Mouse (Mus musculus): ENCODE data around the gene St6galnac3. TPM values are rescaled to one million over a fixed set of nuclear protein-coding genes. Genes with fewer than 3 reads are reported as not detected.

Gene St6galnac3
- total RNA-seq, 2 experiments from 2014 or later: 10.7 to 12.7 TPM

DNA sequence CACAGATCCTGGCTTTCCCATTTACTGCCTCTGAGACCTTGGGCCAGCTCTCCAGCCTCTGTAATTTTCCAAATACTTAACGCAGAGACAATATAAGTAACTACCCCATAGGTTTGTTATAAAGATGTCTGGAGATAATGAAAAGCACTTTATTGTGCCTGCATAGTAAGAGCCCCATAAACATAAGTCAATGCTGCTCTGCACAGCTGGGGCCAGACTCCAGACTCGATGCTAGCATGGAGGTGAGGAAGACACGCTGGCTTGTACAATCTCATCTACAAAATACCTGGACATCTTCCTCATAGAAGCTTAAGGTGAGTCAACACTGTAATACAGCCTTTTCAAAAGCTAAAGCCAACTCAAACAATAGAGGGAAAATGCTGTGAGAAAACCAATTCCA is 473.3 kb downstream of the St6galnac3 start:
- intact Hi-C loops (cut with DNase I): no loop called here
- no peak for DNase-seq (ENCODE audit: extremely low spot score in 1 of 2, low spot score in 2 of 2)

DNA sequence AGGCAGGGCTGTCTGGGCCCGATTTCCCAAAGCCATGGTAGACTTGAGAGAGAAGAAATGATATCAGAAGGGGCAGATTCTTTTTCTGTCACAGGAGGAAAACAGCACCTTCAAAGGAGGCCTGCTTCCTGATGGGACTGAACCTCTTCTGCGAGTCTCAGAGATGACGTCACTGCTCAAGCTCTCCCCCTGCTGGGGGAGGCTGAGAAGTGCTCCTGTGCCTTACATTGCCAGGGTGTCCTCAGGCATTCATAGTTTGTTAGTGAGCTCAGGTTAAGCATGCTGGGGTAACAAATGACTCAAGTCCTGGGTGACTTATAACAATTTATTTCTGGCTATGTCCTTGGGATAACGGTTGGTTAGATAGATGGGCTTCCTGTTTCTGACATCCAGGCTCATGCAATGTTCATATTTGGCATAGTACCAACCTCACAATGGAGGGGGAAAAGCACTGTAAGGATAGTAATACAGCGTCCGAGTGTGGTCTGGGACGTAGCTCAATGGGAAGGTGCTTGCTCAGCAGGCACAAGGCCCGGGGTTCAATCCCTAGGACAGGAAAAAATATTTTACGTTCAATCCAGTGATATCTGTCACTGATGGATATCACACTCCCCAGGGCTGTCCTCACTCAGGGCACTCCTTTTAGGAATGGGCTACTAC is 474.2 kb downstream of the St6galnac3 start:
- DNase-seq (ENCODE audit: extremely low spot score in 1 of 2, low spot score in 2 of 2): peak in 1 of 2 experiments; percentile 71
- intact Hi-C loops (cut with DNase I): no loop called here

DNA sequence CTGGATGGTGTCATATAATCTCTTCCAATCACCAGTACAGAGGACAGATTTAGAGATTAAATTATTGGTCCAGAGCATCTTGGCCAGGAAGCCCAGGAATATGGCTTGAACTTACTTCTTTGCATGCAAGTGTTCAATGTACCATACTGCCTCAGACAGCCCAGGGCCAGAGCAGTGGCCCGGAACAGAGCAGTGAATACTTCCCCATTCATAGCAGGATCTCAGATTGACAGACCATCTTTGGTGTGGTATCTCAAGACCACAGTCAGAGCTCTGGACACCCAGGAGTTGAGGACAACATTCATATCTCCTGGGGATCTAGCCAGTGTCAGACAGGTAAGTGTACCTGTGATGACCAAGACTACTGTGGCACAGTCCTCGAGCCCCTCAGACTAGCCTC is 476.1 kb downstream of the St6galnac3 start:
- DNase-seq (ENCODE audit: extremely low spot score in 1 of 2, low spot score in 2 of 2): no peak
- intact Hi-C loops (cut with DNase I): no loop called here

DNA sequence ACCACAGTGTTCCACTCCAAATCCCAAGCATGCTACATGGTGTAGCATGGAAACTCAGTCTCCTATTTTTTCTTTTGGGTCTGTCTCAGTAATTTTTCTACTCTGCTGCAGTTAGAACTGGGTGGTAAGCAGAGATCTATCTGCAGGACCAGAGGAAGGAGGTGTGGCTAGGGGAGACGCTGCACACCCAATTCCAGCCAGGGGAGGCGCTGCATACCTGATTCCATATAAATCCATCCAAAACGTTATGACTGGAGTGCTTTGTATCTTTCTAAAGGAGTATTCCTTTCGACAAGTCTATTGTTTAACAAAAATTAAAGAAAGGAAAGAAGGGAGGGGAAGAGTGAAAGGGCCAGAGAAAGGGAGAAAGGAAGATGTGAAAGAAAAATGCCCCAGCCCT is 476.9 kb downstream of the St6galnac3 start:
- intact Hi-C loops (cut with DNase I): no loop called here
- DNase-seq (ENCODE audit: extremely low spot score in 1 of 2, low spot score in 2 of 2): peak in 1 of 2 experiments; percentile 41

DNA sequence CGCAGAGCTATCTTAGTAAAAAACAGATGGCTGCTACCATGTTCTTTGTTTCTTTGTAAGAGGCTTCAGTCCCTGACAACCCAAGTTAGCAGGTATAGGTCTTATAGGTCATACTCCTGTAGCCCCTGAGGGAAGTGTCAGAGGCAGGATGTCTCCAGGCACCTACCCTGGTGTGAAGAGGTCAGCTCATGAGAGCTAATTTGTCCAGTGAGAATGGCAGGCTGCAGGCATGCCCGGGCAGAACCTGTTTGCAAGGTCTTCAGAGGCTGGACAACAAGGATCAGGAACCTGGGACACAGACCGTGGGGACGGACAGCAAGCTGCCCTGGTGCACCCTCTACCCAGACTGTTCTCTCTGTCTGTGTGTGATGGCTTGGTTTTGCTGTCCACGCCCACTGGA is 482.4 kb downstream of the St6galnac3 start:
- intact Hi-C loops (cut with DNase I): no loop called here
- no peak for DNase-seq (ENCODE audit: extremely low spot score in 1 of 2, low spot score in 2 of 2)

DNA sequence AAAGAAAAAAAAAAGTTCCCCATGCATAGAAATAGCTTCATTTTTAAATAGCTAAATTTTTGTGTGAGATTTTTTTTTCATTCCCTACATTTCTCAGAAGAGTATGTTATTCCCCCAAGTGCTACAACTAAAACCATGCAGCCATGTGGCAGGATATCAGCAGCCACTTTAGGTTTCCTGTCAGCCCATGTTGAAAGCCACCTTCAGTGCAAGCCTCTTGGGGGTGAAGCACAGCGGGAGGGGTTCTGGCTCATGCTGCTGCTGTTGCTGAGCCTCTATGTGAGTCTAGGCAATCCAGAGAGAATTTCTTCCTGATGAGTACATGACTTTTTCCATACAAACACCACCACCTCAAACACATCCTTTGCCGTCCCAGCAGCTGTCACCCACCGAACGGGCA is 483.8 kb downstream of the St6galnac3 start:
- intact Hi-C loops (cut with DNase I): no loop called here
- peak in 1 of 2 experiments; percentile 34 for DNase-seq (ENCODE audit: extremely low spot score in 1 of 2, low spot score in 2 of 2)

DNA sequence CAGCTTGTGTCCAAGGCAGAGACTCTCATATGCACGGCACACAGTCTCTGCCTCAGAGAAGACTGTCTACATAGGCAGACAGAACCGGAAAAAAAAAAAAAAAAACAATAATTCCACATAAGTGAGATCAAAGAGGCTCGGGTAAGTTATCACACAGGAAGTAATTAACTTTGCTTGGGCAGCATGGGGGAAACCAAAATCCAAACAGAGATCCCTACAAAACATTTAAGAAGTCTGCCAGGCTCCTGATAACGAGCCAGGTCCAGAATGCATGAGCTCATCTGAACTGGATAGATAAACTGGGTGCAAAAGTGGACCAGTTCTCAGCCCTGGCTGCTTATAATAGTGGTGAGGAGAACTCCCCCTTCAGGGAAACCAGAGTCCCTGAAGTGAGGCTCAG is 484.6 kb downstream of the St6galnac3 start:
- intact Hi-C loops (cut with DNase I): no loop called here
- no peak for DNase-seq (ENCODE audit: extremely low spot score in 1 of 2, low spot score in 2 of 2)

DNA sequence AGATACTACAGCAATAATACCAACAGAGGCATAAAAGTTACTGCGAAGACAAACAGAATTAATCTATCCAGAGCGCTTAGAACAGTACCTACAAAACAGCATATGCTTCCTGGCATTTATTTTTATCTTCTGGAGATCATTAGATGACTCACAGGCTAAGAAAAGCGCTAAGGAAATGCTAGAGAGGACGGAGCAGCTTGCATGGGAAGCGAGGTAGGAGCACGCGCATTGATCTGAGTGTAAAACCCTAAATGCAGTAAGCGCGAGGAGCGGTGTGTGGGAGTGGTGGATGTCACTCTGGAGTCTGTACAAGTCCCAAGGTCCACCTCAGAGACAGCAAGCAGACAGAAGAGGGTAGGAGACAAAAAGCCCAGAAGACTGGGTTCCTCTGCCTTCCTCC is 486.6 kb downstream of the St6galnac3 start:
- intact Hi-C loops (cut with DNase I): loop anchor here (10.0 kb wide), 1 partner anchor 264 kb away; no protein-coding TSS in a partner anchor
- peak; percentile 45 to 60 for DNase-seq (ENCODE audit: extremely low spot score in 1 of 2, low spot score in 2 of 2)

DNA sequence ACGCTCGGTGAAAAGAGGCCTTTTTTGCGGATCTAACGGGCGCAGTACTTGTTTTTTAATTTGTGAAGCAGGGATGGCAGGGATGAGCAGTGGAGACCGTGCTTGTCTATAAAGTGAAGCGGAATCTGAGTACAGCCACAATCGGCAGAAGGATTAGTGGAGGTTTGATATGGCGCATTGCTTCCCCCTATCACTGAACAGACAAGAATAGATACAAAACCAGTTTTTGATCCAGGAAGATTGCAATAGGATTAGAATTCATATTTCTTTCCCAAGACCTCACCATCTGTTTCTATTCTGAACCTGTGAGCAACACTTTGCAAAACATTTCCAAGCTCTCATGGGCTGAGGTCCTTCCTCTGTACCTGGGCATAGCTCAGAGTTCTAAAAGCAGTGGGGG is 488.7 kb downstream of the St6galnac3 start:
- DNase-seq (ENCODE audit: extremely low spot score in 1 of 2, low spot score in 2 of 2): no peak
- intact Hi-C loops (cut with DNase I): loop anchor here (10.0 kb wide), 1 partner anchor 261 kb away; no protein-coding TSS in a partner anchor

DNA sequence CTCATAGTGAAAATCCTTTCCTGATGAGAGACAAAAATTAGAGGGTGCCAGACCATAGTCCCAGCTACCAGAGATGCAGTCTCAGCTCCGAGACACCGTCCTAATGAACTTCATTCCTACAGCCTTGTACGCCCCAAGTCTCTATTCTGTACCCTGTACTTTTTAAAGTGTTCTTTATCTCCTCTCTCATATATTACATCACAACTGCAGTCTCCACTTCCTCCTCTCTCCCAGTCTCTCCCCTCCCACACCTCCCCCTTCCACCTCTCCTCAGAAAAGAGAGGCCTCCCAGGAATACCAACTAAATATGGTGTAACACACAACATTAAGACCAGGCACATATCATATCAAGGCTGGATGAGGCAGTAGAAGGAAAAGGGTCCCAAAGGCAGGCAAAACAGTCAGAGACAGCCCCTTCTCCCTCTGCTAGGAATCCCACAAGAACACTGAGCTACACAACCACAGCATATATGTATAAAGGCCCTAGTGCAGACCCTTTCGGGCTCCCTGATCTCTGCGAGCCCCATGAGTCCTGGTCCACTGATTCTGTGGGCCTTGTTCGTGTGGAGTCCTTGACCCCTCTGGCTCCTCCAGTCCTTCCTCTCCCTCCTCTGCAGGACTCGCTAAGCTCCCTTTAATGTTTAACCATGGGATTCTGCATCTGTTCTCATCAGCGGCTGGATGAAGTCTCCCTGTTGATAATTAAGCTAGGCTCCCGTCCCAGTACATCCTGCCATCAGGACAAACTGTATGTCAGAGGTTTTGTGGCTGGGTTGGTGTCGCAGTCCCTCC is 502.2 kb downstream of the St6galnac3 start:
- intact Hi-C loops (cut with DNase I): no loop called here

DNA sequence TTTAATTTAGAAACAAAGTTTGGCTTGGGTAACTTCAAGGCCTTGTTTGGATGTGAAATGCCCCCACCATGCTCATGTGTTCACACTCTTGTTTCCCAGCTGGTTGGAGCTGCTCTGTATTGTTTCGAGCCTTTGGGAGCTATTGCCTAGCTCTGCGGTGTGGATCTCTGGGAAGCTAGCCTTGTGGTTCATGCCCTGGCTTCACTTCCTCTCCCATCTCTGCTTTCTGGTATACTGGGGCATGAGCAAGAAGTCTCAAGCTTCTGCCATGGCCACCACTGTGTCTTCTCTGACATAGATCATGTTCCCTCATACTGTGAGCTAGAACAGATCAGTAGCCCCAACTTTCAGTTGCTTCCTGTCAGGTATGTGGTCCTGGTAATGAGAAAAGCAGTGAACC is 505.6 kb downstream of the St6galnac3 start:
- intact Hi-C loops (cut with DNase I): no loop called here
- DNase-seq (ENCODE audit: extremely low spot score in 1 of 2, low spot score in 2 of 2): no peak

More for the DNA sequence above, 502.2 kb downstream of the St6galnac3 start:
- no peak for DNase-seq (ENCODE audit: extremely low spot score in 1 of 2, low spot score in 2 of 2)

DNA sequence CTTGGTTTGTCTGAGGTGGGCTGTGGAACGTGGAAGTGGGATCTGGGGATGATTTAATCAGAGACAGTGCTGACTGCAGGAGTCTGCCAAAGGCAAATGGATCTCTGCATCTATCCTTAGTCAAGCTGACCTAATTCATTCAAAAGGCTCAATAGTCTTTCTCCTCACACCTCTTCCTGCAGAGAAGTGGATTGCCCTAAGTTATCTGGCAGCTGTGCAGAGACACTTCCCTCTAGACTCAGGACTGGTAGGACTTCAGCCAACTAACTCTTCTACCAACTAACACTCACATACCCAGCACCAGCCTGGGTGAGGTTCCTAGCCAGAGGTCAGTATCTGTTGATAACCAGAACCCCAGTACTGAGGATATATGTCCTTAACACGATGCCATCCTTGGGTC is 516.8 kb downstream of the St6galnac3 start:
- intact Hi-C loops (cut with DNase I): no loop called here
- DNase-seq (ENCODE audit: extremely low spot score in 1 of 2, low spot score in 2 of 2): no peak

DNA sequence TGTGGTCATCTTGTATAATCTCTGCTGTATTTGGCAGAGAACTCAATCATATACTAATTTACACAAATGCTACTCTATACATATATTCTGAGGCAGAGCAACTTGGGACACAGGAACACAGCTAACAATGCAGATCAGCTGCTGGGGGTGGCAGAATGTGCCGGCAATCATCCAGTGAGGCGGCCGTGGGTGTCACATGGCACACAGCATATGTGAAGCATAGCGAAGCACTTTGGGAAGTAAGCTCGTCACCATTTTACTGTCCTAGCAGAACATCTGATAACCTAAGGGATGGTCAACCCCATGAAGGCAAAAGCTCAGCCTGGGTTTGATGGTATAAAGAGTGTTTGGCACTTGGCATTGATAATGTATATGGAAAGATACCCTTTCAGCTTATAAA is 520.9 kb downstream of the St6galnac3 start:
- intact Hi-C loops (cut with DNase I): no loop called here
- peak in 1 of 2 experiments; percentile 9 for DNase-seq (ENCODE audit: extremely low spot score in 1 of 2, low spot score in 2 of 2)

DNA sequence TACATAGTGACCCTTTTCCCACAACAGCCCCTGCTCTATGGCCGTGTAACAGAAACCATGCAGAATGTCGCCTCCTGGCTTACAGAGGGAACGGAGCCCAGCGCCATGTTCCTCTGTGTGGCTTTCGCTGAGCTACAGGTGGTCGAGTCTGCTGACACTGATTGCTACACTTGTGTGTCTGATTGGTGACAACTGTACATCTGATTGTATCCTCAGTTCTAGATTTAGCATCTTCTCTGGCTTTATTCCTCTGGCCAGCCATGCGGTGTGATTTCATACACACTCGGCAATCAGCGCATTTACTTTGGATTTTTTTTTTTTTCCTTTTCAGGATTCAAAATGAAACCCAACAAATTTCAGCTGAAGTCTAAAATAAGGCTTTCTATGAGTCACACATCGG is 523.1 kb downstream of the St6galnac3 start:
- peak in 1 of 2 experiments; percentile 18 for DNase-seq (ENCODE audit: extremely low spot score in 1 of 2, low spot score in 2 of 2)
- intact Hi-C loops (cut with DNase I): no loop called here

DNA sequence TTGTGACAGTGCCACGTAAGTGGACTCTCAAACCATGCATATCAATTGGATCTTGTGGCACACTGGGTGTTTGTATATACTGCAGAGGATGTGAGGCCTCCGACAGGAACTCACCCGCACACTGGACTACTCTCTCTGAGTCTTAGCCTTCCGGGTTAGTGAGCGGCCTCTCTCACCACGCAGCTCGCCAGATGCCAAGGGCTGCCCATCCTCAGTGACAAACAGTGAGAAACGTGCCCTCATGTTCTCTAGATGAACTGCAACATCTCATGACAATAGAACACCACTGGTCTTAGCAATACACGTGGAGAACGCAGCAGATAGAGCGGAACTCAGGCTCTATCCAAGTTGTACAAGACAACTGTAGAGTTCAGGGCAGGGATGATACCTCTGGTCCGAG is 524.2 kb downstream of the St6galnac3 start:
- DNase-seq (ENCODE audit: extremely low spot score in 1 of 2, low spot score in 2 of 2): no peak
- intact Hi-C loops (cut with DNase I): no loop called here

DNA sequence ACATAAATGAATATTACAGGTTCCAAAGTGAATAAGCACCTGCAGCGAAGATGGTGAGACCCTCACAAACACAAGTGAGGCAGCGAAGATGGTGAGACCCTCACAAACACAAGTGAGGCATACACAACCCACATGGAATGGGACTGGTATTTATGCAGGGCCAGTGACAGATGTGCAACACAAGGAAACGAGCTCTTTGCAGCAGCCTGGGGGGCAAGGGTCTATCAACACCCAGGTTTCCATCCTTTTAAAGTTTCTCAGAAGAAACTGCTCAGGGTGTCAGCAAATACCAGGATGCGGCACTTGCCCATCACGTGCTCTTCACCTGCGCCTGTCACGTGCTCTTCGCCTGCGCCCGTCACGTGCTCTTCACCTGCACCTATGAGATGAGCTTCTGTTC is 524.9 kb downstream of the St6galnac3 start:
- intact Hi-C loops (cut with DNase I): no loop called here
- DNase-seq (ENCODE audit: extremely low spot score in 1 of 2, low spot score in 2 of 2): no peak

DNA sequence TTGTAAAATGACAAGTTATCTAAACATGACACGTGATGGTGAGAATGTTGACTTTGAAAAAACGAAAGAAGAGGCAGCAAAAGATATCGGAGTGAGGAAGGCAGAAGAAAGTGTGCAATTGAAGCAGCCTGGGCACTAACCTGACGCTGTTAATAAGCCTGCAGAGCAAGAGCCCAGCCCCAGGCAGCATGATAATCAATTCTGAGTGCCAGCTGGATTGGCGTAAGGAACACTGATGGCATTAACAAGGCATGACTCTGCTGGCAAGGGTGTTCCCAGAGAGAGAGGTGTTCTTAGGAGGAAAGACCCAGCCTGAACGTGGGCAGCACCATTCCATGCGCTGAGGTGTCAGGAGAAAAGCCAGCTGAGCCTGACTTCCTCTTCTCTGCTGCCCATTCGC is 525.7 kb downstream of the St6galnac3 start:
- DNase-seq (ENCODE audit: extremely low spot score in 1 of 2, low spot score in 2 of 2): no peak
- intact Hi-C loops (cut with DNase I): no loop called here

DNA sequence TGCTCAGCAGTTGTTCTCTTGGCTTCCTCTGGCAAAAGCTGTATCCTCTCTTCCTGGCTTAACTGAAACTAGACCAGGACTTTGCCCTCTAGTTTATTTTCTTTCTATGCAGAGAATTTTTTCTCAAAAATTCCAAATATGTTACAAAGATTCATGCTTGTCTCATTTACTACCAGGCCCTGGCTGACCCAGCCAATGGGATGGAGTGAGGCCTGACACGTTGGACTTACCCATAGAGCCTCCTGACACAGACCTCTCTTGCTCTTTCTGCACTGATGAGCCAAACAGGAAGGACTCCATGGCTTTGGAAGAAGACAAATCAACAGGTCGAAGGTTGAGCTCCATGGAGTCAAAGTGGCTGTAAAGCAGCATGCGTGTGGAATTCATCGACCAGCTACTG is 526.5 kb downstream of the St6galnac3 start:
- DNase-seq (ENCODE audit: extremely low spot score in 1 of 2, low spot score in 2 of 2): no peak
- intact Hi-C loops (cut with DNase I): no loop called here

DNA sequence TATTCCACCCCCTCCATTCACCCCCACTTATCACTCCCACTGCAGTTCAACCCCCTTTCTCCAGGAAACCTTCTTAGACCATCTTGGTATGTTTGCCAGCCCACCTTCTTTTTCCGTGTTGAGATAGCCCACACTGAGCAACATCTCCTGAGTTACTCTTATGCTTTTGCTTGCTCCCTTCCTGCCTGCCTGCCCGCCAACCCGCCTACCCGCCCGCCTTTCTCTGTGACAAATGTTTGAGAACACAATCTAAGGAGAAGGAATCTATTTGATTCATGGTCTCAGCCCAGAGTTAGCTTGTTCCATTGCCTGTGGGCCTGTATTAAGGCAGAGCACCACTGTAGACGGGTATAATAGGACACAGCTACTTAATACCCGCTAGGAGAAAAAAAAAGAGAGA is 531.9 kb downstream of the St6galnac3 start:
- no peak for DNase-seq (ENCODE audit: extremely low spot score in 1 of 2, low spot score in 2 of 2)
- intact Hi-C loops (cut with DNase I): no loop called here

DNA sequence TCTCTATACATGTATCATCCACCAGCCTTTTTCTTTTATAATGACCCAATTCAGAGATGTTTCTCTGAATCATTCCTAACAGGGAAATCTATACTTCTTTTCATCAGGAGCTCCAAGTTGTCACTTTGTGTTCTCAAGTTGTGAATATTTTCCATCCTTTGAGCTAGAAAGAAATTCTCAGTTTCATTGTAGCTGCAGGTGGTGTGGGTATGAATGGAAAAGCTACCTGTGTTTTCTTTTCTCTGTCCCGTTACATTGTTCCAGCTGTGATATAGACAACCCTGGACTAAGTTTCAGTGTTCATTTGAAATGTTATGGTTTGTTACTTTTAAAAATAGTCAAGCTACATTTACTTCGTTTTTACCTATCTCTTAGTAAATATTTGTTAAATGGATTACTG is 534.2 kb downstream of the St6galnac3 start:
- no peak for DNase-seq (ENCODE audit: extremely low spot score in 1 of 2, low spot score in 2 of 2)
- intact Hi-C loops (cut with DNase I): no loop called here
